Mouse (Mus musculus): ENCODE measurements at regions not wholly inside any gene's neighbourhood (a gene's known extent, or its start where the extent isn't known, plus 50 kb on each side); places are given as distances from the start of the nearest gene placed in this dataset.

DNA sequence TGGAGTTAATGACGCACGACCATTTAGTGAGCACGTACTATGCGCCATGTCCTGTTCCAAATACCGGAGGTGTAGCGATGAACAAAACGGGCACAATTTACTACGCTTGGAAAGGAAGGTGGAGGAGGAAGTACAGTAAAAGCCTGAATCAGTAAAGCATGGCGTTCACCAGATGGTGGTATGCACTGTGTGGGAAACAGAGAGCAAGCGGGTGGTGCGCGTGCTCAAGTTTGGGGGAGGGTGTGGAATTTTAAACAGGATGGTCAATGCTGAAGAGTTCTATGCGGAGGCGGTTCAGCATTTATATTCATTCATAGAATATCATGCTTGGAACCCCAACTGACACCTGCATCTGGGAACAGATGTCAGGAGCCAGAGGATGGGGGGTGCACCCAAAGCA, 164.7 kb upstream of the Slco3a1 start:
- H3K4me2 ChIP-seq = no peak overlapping the region
- no peak overlapping the region for H3K27ac ChIP-seq (replicated peaks)
- no peak overlapping the region for H3K4me3 ChIP-seq
- no peaks in the 10 kb centered on the region for H3K9me3 ChIP-seq
- no peaks in the 10 kb centered on the region for H3K27me3 ChIP-seq
- ATAC-seq (ENCODE audit: low read depth) = no peak
- no peaks in the 10 kb centered on the region for H3K36me3 ChIP-seq
- 92% methylated on average over 14 of the region's 14 CpGs for WGBS
- H3K4me1 ChIP-seq (replicated peaks) = no peaks in the 10 kb centered on the region
- no peak overlapping the region for H3K9ac ChIP-seq

DNA sequence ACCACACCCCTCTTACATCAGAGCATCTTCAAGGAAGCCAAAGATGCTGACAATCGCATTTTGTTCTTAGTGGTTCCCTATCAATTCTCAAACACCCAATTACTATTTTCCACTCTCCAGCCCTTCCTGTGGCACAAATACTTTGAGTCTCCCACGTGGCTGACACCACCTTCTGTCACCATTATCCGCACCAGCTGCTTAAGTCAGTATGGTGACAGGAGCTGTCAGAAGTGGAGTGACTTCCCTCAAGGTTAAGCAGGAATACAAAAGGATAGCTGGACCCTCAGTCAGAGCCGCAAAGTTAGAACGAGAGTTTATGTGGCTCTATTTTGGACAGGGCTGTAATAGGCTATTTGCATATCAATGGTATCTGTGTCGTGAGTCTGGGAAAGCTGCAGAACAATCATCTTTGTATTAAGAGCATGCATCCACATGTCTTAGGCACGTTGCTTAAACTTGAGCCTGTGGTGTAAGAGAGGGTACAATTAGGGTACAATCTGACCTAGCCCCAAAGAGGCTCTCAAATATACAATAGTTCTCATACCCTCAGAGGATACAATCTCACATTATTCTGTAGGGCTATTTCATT, 155.5 kb upstream of the Slco3a1 start:
- ATAC-seq (ENCODE audit: low read depth) = no peak
- Histone ChIP-seq H3K4me2 (no peak overlapping the region), H3K4me3 (no peak overlapping the region), H3K27ac (replicated peaks) (no peak overlapping the region), H3K9ac (no peak overlapping the region), H3K9me3 (no peaks in the 10 kb centered on the region), H3K36me3 (no peaks in the 10 kb centered on the region), H3K4me1 (replicated peaks) (peaks cover 15% of the 10 kb centered on the region), H3K27me3 (no peaks in the 10 kb centered on the region)
- 26% methylated on average over 7 of the region's 7 CpGs for WGBS

DNA sequence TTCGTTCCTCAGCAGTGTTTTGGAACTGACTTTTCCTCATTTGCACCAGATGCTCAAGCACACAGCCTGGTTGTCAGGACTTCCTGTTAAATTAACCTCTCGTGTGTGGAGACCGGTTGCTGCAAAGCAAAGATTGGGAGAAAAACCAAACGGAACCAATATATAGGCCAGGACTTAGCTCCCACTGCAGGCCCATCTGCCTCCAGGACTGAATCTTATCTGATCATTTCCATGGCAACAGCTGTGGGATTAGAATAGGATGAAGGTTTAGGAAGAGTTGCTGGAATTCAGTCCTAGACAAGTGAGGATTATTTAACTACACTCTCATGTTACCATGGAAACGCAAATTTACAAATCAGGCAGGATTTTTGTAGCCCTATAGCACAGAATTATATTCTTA, 154.4 kb upstream of the Slco3a1 start:
- Histone ChIP-seq H3K9me3 (no peaks in the 10 kb centered on the region), H3K4me2 (no peak overlapping the region), H3K27ac (replicated peaks) (0 out of 2 replicates have a peak overlapping the region, but pooled peaks have one; percentile 25), H3K27me3 (no peaks in the 10 kb centered on the region), H3K4me3 (no peak overlapping the region), H3K4me1 (replicated peaks) (peaks cover 15% of the 10 kb centered on the region), H3K36me3 (no peaks in the 10 kb centered on the region), H3K9ac (no peak overlapping the region)
- 48% methylated on average over 5 of the region's 5 CpGs for WGBS
- no peak; the same call in 1 of the 2 replicates for ATAC-seq (ENCODE audit: low read depth)

DNA sequence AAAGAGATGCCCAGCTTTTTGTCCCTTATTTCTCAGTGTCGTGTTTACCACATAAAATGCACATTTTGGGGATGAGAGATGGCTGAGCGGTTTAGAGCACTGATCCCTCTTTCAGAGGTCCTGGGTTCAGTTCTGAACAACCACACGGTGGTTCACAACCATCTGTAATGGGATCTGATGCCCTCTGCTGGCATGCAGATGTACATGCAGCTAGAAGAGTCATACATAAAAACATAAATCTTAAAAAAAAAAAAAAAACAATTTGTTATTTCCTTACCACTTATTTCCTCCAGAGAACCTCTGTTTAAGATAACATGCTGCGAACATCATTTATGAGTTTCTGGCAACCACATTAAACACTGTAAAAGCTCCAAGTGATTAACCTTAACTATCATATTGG, 149.0 kb upstream of the Slco3a1 start:
- no peak for ATAC-seq (ENCODE audit: low read depth)
- Histone ChIP-seq H3K4me1 (replicated peaks) (peaks cover 4% of the 10 kb centered on the region; the same call in 1 of the 2 replicates), H3K9me3 (no peaks in the 10 kb centered on the region), H3K27ac (replicated peaks) (no peak overlapping the region), H3K36me3 (no peaks in the 10 kb centered on the region), H3K9ac (no peak overlapping the region), H3K27me3 (no peaks in the 10 kb centered on the region), H3K4me3 (no peak overlapping the region), H3K4me2 (no peak overlapping the region)
- 75% methylated on average over 4 of the region's 4 CpGs for WGBS

DNA sequence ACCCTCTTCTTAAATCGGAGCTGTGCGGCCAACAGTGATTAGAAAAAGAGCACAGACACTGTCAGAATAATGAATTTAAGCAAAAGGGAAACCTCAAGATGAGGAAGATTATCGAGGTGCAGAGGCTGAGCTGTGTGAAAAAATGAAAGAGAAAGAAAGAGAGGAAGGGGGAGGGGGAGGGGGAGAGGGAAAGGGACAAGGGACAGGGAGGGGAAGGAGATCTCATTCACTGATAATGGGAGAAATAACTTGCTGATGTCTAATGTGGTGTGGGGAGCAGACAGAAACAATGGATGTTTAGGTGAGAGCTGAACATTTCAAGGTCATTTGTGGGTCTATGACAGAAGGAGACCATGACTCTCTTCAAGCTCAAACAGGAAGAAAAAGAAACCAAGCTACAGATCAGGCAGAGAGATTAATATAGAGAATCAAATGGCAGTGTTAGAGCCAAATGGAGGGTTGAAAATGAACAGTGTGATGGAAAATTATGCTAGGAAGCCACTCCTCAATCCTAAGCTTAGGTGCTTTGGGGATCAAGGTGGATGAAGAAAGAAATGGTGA, 143.3 kb upstream of the Slco3a1 start:
- no peaks in the 10 kb centered on the region for H3K9me3 ChIP-seq
- H3K36me3 ChIP-seq = no peaks in the 10 kb centered on the region
- no peak for ATAC-seq (ENCODE audit: low read depth)
- H3K27ac ChIP-seq (replicated peaks) = no peak overlapping the region
- WGBS = 83% methylated on average over 3 of the region's 3 CpGs
- no peaks in the 10 kb centered on the region for H3K4me1 ChIP-seq (replicated peaks)
- no peaks in the 10 kb centered on the region for H3K27me3 ChIP-seq
- H3K4me2 ChIP-seq = no peak overlapping the region
- H3K9ac ChIP-seq = no peak overlapping the region
- H3K4me3 ChIP-seq = no peak overlapping the region

DNA sequence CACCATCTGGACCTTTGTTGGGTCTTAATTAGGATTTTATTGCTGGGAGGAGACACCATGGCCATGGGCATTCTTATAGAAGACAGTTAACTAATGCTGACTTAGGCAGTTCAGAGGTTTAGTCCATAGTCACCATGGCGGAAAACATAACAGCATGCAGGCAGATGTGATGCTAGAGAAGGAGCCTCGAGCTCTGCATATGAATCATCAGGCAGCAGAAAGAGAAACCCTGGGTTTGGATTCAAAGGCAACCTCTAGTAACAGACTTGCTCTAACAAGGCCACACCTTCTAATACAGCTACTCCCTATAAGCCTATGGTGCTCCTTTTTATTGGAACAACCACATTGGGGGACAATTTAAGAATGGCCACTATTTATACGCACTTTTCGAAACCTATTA, 141.7 kb upstream of the Slco3a1 start:
- ATAC-seq (ENCODE audit: low read depth) = no peak

DNA sequence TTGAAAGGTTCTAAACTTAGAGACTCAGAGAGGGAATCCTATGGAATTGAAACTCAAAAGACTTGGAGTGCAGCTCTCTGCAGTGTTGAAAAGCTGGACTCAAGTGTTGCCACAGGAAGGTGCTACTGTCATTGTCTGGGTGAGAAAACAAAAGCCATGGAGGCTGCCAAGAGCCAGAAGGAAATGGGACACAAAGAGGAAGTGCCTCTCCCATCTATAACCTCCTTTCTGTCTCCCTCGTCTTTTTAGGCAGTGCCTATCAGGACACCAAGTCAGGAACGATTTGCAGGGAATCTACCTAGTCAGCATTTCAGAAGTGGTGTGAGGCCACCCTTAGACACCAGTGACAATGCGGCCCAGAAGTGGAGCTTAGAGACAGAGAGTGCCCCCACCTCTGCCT, 138.5 kb upstream of the Slco3a1 start:
- no peaks in the 10 kb centered on the region for H3K9me3 ChIP-seq
- no peaks in the 10 kb centered on the region for H3K27me3 ChIP-seq
- H3K27ac ChIP-seq (replicated peaks) = no peak overlapping the region
- no peak overlapping the region for H3K9ac ChIP-seq
- H3K4me3 ChIP-seq = no peak overlapping the region
- no peaks in the 10 kb centered on the region for H3K36me3 ChIP-seq
- no peak overlapping the region for H3K4me2 ChIP-seq
- peaks cover 9% of the 10 kb centered on the region for H3K4me1 ChIP-seq (replicated peaks)
- WGBS = 76% methylated on average over 3 of the region's 3 CpGs
- no peak for ATAC-seq (ENCODE audit: low read depth)

More for the DNA sequence above, 141.7 kb upstream of the Slco3a1 start:
- WGBS = 77% methylated on average over 4 of the region's 4 CpGs
- Histone ChIP-seq H3K9ac (no peak overlapping the region), H3K4me3 (no peak overlapping the region), H3K4me1 (replicated peaks) (no peaks in the 10 kb centered on the region), H3K36me3 (no peaks in the 10 kb centered on the region), H3K27ac (replicated peaks) (no peak overlapping the region), H3K4me2 (no peak overlapping the region), H3K27me3 (no peaks in the 10 kb centered on the region), H3K9me3 (no peaks in the 10 kb centered on the region)

DNA sequence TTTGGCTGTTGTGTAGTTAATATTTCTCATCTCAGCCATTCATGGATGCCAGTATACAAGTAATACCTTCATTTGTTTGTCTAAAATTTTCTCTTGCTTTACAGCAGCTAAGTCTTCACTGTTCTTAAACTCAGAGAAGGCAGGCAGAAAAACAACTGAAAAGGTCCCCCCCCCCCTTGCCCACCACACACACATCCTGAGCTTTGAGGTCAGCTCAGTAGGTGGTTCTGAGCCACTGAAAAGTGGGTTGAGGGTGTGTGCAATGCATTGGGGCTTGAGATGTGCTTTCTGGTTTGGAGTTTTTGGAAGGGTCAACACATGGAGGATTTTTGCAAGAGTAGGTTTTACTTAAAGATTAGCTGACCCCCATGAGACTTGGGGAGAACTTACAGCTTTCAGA, 136.1 kb upstream of the Slco3a1 start:
- ATAC-seq (ENCODE audit: low read depth) = no peak
- no peaks in the 10 kb centered on the region for H3K9me3 ChIP-seq
- no peak overlapping the region for H3K4me2 ChIP-seq
- no peak overlapping the region for H3K27ac ChIP-seq (replicated peaks)
- no peak overlapping the region for H3K4me3 ChIP-seq
- H3K27me3 ChIP-seq = no peaks in the 10 kb centered on the region
- H3K9ac ChIP-seq = no peak overlapping the region
- H3K36me3 ChIP-seq = no peaks in the 10 kb centered on the region
- H3K4me1 ChIP-seq (replicated peaks) = peaks cover 20% of the 10 kb centered on the region

DNA sequence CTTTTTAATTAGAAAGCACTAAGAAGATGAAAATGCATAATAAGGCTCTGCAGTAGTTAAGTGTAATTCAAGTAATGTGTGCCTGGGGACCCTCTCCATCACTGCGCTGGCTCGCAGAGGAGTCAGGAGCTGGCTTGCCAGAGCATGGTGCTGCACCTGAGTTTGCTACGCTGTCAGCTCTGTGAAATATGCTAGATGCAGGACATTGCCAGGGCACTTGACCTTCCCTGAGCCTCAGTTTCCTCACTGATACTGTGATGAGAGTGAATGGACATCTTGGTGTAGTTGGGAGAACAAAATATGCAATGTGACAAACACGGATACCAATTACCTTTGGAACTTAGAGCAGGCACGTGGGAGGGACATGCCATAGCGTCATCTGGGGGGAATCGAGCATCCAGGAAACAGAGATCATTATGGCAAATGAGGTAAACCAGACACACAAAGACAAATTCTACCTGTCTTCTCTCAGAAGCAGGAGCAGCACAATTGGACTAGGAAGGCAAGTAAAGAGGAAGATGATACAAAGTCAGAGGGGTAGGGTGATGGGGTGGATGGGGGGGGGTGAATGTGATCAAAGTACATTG, 133.6 kb upstream of the Slco3a1 start:
- no peaks in the 10 kb centered on the region for H3K9me3 ChIP-seq
- peak overlapping the region; percentile 42 for H3K27ac ChIP-seq (replicated peaks)
- H3K27me3 ChIP-seq = no peaks in the 10 kb centered on the region
- no peak overlapping the region for H3K4me3 ChIP-seq
- H3K4me1 ChIP-seq (replicated peaks) = peaks cover 20% of the 10 kb centered on the region
- peak; percentile 92 for ATAC-seq (ENCODE audit: low read depth)
- H3K36me3 ChIP-seq = no peaks in the 10 kb centered on the region
- 49% methylated on average over 7 of the region's 7 CpGs for WGBS
- H3K4me2 ChIP-seq = peak overlapping the region; percentile 30
- H3K9ac ChIP-seq = no peak overlapping the region

DNA sequence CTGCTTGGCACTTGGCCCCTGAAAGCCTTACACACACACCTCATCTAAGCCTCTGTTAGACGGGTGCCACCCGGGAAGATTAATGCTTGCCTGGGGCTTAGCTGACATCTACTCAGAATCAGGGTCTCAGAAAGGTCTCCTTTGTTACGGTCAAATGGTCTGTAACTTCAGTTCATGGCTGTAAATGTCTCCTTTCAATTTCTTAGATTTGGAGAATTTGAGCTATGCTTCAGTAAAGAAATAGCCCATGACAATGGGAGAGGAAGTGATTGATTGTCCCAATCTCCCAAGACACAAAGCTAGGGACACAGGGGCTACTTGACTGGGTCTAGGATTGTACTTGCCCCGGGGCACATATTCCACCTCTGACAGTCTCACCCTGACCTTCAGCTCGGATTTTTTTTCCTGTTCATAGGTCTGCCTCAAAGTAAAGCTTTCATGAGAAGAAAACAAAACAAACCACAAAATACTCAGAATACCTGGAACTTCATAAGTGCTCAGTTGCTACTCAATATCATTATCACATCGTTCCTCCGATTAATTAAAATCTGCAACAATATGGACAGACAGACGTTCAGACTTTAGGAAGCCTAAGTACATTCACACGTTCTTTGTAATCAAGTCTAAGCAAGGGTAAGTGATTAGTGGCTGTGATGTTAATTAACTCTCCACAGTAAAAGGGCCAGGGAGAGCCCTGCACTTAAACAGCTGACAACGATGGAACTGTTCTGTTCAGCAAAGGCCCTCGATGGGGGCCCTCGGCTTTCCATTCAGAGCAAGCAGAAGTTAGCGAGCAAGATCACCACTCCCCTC, 132.9 kb upstream of the Slco3a1 start:
- Histone ChIP-seq H3K36me3 (no peaks in the 10 kb centered on the region), H3K4me2 (peak overlapping the region; percentile 30; the same call in 1 of the 2 replicates), H3K27me3 (no peaks in the 10 kb centered on the region), H3K4me3 (no peak overlapping the region), H3K9me3 (no peaks in the 10 kb centered on the region), H3K4me1 (replicated peaks) (peaks cover 20% of the 10 kb centered on the region), H3K27ac (replicated peaks) (peak overlapping the region; percentile 42), H3K9ac (no peak overlapping the region)
- WGBS = 19% methylated on average over 13 of the region's 13 CpGs
- peak; percentile 96 for ATAC-seq (ENCODE audit: low read depth)

DNA sequence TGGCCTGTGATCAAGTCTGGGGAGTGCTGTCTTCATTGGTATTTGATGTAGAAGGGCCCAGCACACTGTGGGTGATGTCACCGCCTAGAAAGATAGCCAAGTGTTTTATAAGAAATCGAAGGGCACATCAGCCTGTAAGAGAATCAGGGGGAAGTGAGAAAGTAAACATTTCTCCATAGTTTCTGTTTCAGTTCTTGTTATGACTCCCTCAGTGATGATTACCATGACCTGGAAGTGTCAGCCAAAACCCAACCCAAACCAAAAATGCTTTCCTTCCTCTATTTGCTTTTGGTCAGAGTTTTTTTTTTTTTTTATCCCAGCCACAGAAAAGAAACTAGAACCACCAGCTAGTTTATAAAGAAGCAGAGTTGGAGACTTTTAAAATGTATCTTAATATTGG, 129.4 kb upstream of the Slco3a1 start:
- H3K4me1 ChIP-seq (replicated peaks) = peaks cover 20% of the 10 kb centered on the region
- ATAC-seq (ENCODE audit: low read depth) = no peak
- H3K9ac ChIP-seq = no peak overlapping the region
- H3K27me3 ChIP-seq = no peaks in the 10 kb centered on the region
- H3K4me2 ChIP-seq = no peak overlapping the region
- no peak overlapping the region for H3K27ac ChIP-seq (replicated peaks)
- H3K36me3 ChIP-seq = no peaks in the 10 kb centered on the region
- H3K4me3 ChIP-seq = no peak overlapping the region
- WGBS = 73% methylated on average over 2 of the region's 2 CpGs
- no peaks in the 10 kb centered on the region for H3K9me3 ChIP-seq

DNA sequence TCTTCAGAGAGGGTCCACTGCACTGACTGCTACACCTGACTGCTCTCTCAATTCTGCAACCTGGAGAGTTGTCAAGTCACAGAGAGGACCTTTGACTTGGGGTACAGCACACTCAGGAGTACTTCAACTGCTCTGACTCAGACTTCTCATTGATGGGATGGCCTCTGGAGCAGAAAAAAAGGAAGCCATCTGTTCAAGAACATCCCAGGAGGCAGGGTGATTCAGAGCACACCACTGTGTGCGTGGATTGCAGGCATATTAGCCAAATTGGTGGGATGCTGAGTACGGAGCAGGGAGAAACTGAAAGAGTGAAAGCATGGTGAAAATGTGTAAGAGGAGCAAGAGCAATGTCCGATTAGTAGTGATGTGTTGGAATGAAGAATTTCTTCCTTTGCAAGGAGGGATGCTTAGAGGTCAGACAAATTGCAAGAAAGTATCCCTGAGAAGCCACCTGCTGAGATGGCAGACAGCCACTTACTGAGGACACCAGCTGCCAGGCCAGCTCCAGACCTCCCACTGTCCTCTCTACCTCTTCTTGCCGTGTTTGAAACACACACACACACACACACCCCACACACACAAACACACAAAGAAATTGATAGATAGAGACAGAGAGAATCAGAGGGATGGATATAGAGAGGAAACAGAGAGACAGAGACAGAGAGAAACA, 119.2 kb upstream of the Slco3a1 start:
- WGBS = 74% methylated on average over 4 of the region's 4 CpGs
- Histone ChIP-seq H3K27me3 (no peaks in the 10 kb centered on the region), H3K4me1 (replicated peaks) (no peaks in the 10 kb centered on the region), H3K27ac (replicated peaks) (no peak overlapping the region), H3K4me3 (no peak overlapping the region), H3K36me3 (no peaks in the 10 kb centered on the region), H3K9me3 (no peaks in the 10 kb centered on the region), H3K4me2 (no peak overlapping the region), H3K9ac (no peak overlapping the region)
- no peak for ATAC-seq (ENCODE audit: low read depth)
